Mouse (Mus musculus): Measurements from ENCODE around the gene Snta1.
A peak's percentile ranks its signal among the peaks of the same experiment; 100 is the strongest.
"Not testable (repeated sequence)": the region's sequence is repeated elsewhere in the genome, so short reads cannot be mapped to it uniquely, and the experiment has no call there.

Gene Snta1

GRCm38 (mm10) chr2:154372151-154372829, 35.6 kb downstream of the Snta1 start:
- Histone ChIP-seq H3K27me3 (ENCODE audit: control insufficient read depth, insufficient read depth, low read length, poor library complexity, severe bottlenecking) (no peaks in the 10 kb centered on the region), H3K36me3 (ENCODE audit: control insufficient read depth, insufficient read depth, low read length, poor library complexity, severe bottlenecking) (no peaks in the 10 kb centered on the region)
- peak; percentile 89 for DNase-seq (ENCODE audit: low read depth, low spot score)

GRCm38 (mm10) chr2:154367510-154367909, 40.4 kb downstream of the Snta1 start:
- 0 out of 2 replicates have a peak, but pooled peaks cover 4% of the 10 kb centered on the region for H3K36me3 ChIP-seq (ENCODE audit: control insufficient read depth, insufficient read depth, low read length, poor library complexity, severe bottlenecking)
- no peak for DNase-seq (ENCODE audit: low read depth, low spot score)
- H3K27me3 ChIP-seq (ENCODE audit: control insufficient read depth, insufficient read depth, low read length, poor library complexity, severe bottlenecking): no peaks in the 10 kb centered on the region

- not testable (repeated sequence) for H3K27me3 ChIP-seq (ENCODE audit: control insufficient read depth, insufficient read depth, low read length, poor library complexity, severe bottlenecking); H3K36me3 ChIP-seq (ENCODE audit: control insufficient read depth, insufficient read depth, low read length, poor library complexity, severe bottlenecking)
- DNase-seq (ENCODE audit: low read depth, low spot score): peak; percentile 18
These were observed 53.9 kb downstream of the Snta1 start for GRCm38 (mm10) chr2:154354000-154354425.

GRCm38 (mm10) chr2:154348152-154348551, 59.7 kb downstream of the Snta1 start:
- H3K36me3 ChIP-seq (ENCODE audit: control insufficient read depth, insufficient read depth, low read length, poor library complexity, severe bottlenecking): peaks cover 6% of the 10 kb centered on the region
- DNase-seq (ENCODE audit: low read depth, low spot score): no peak
- H3K27me3 ChIP-seq (ENCODE audit: control insufficient read depth, insufficient read depth, low read length, poor library complexity, severe bottlenecking): no peaks in the 10 kb centered on the region

- H3K36me3 ChIP-seq (ENCODE audit: control insufficient read depth, insufficient read depth, low read length, poor library complexity, severe bottlenecking): peaks cover 5% of the 10 kb centered on the region
These were observed 68.5 kb downstream of the Snta1 start for GRCm38 (mm10) chr2:154339356-154339755.

GRCm38 (mm10) chr2:154338161-154338560, 69.7 kb downstream of the Snta1 start:
- no peak for DNase-seq (ENCODE audit: low read depth, low spot score)
- H3K36me3 ChIP-seq (ENCODE audit: control insufficient read depth, insufficient read depth, low read length, poor library complexity, severe bottlenecking): peaks cover 4% of the 10 kb centered on the region

More at GRCm38 (mm10) chr2:154339356-154339755, 68.5 kb downstream of the Snta1 start:
- no peak for DNase-seq (ENCODE audit: low read depth, low spot score)
- no peaks in the 10 kb centered on the region for H3K27me3 ChIP-seq (ENCODE audit: control insufficient read depth, insufficient read depth, low read length, poor library complexity, severe bottlenecking)

GRCm38 (mm10) chr2:154335572-154335971, 72.3 kb downstream of the Snta1 start:
- no peak for DNase-seq (ENCODE audit: low read depth, low spot score)
- peaks cover 4% of the 10 kb centered on the region for H3K36me3 ChIP-seq (ENCODE audit: control insufficient read depth, insufficient read depth, low read length, poor library complexity, severe bottlenecking)

More at GRCm38 (mm10) chr2:154338161-154338560, 69.7 kb downstream of the Snta1 start:
- no peaks in the 10 kb centered on the region for H3K27me3 ChIP-seq (ENCODE audit: control insufficient read depth, insufficient read depth, low read length, poor library complexity, severe bottlenecking)

GRCm38 (mm10) chr2:154326852-154327251, 81.0 kb downstream of the Snta1 start:
- Histone ChIP-seq H3K36me3 (ENCODE audit: control insufficient read depth, insufficient read depth, low read length, poor library complexity, severe bottlenecking) (no peaks in the 10 kb centered on the region), H3K27me3 (ENCODE audit: control insufficient read depth, insufficient read depth, low read length, poor library complexity, severe bottlenecking) (no peaks in the 10 kb centered on the region)
- DNase-seq (ENCODE audit: low read depth, low spot score): no peak

More at GRCm38 (mm10) chr2:154335572-154335971, 72.3 kb downstream of the Snta1 start:
- no peaks in the 10 kb centered on the region for H3K27me3 ChIP-seq (ENCODE audit: control insufficient read depth, insufficient read depth, low read length, poor library complexity, severe bottlenecking)

All from splenic B cell, adult 2 months (primary cell).